Mouse (Mus musculus): ENCODE measurements around the gene Kif24.

The Kif24 gene

GRCm38 (mm10) chr4:41464345-41465286, at the start of gene Kif24, which contains the start of gene Nudt2:
TSS of gene Kif24 (minus strand) at chr4:41464887.
TSS of gene Nudt2 (plus strand) at chr4:41465151.
- DNase-seq, result peak; percentile 98 to 99

- no peak for DNase-seq
Measured at GRCm38 (mm10) chr4:41513714-41514113, 49.0 kb upstream of the Kif24 start.

- DNase-seq, result no peak
Measured at GRCm38 (mm10) chr4:41513309-41513708, 48.6 kb upstream of the Kif24 start.

- no peak for DNase-seq
Measured at GRCm38 (mm10) chr4:41507998-41508397, 43.3 kb upstream of the Kif24 start.

- no peak for DNase-seq
Measured at GRCm38 (mm10) chr4:41507326-41507924, 42.7 kb upstream of the Kif24 start.

- DNase-seq, result peak; percentile 93 to 94
Measured at GRCm38 (mm10) chr4:41506906-41507305, 42.2 kb upstream of the Kif24 start.

- DNase-seq, result peak; percentile 75 to 83
Measured at GRCm38 (mm10) chr4:41506156-41506555, 41.5 kb upstream of the Kif24 start.

- peak in 1 of 2 experiments; percentile 49 for DNase-seq
Measured at GRCm38 (mm10) chr4:41505131-41505551, 40.5 kb upstream of the Kif24 start.

- no peak for DNase-seq
Measured at GRCm38 (mm10) chr4:41504325-41504724, 39.6 kb upstream of the Kif24 start.

- peak; percentile 99 for DNase-seq
Measured at GRCm38 (mm10) chr4:41502986-41503412, 38.3 kb upstream of the Kif24 start, which contains the start of gene AI464131. TSS of gene AI464131 (minus strand) at chr4:41503076.

GRCm38 (mm10) chr4:41502171-41502940, 37.7 kb upstream of the Kif24 start:
- peak in 1 of 2 experiments; percentile 67 for DNase-seq

GRCm38 (mm10) chr4:41500787-41501186, 36.1 kb upstream of the Kif24 start:
- peak; percentile 65 to 85 for DNase-seq

- DNase-seq, result no peak
Measured at GRCm38 (mm10) chr4:41499619-41500018, 34.9 kb upstream of the Kif24 start.

GRCm38 (mm10) chr4:41498921-41499391, 34.3 kb upstream of the Kif24 start:
- DNase-seq, result peak; percentile 79 to 93

GRCm38 (mm10) chr4:41497995-41498845, 33.5 kb upstream of the Kif24 start:
- DNase-seq, result no peak

GRCm38 (mm10) chr4:41497579-41497978, 32.9 kb upstream of the Kif24 start:
- no peak for DNase-seq

GRCm38 (mm10) chr4:41497046-41497445, 32.4 kb upstream of the Kif24 start:
- DNase-seq, result peak; percentile 74 to 83

- peak in 1 of 2 experiments; percentile 28 for DNase-seq
Measured at GRCm38 (mm10) chr4:41495850-41496249, 31.2 kb upstream of the Kif24 start.

GRCm38 (mm10) chr4:41495076-41495475, 30.4 kb upstream of the Kif24 start:
- DNase-seq, result no peak

GRCm38 (mm10) chr4:41494378-41494777, 29.7 kb upstream of the Kif24 start:
- DNase-seq, result peak; percentile 69 to 82

GRCm38 (mm10) chr4:41493464-41494116, 28.9 kb upstream of the Kif24 start:
- DNase-seq, result no peak

Measured in kidney, postnatal 25 days (tissue).